Mouse (Mus musculus): Measurements from ENCODE around the gene Grk6. TPM values are rescaled to one million over a fixed set of nuclear protein-coding genes. Genes with fewer than 3 reads are reported as not detected.

Gene Grk6
- 20.3 and 24.0 TPM in 2 replicates for polyA plus RNA-seq (2015; fragmentation: Nextera tagmentation; extraction: Ambion mirVana)

DNA sequence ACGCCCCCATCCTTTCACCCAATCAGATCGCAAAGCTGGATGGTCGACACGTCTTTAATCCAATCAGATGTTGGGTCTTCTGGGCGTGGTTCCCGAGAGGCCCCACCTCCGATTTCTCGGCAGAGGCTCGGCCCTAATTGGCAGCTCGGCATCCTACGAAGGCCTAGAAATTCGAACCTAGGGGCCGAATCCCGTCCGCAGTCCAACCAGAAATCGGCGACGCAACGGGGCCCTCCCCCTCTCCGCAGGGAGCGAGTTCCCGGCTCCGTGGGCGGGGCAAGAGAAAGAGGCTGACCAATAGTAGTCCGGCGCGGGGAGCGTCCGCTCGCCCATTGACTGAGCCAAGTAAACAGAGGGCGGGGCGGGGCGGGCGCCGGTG lies at the start of gene Grk6:
TSS of gene Grk6 (plus strand) at position 136 of the 379 bp plus-strand sequence.

DNA sequence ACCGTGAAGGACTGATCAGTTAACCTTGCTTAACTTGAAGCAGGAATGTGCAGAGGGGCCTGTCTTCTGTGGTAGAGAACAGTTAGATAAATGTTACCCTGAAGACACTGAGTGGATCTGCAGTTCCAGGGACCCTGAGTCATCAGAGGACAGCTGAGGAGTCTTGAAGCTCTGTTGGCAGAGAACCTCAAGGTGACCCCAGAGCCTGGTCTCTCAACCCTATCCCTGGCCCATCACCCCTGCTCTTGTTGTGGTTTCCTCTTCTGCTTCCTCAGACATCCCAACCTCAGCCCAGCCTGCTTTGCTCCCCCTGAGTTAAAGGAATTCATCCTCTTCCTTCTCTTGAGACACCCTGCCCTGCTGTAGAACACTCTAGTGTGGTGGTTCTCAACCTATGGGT lies 46.8 kb upstream of the Grk6 start, which contains the start of gene Slc34a1:
TSS of gene Slc34a1 (plus strand) at position 100 of the 400 bp plus-strand sequence.

DNA sequence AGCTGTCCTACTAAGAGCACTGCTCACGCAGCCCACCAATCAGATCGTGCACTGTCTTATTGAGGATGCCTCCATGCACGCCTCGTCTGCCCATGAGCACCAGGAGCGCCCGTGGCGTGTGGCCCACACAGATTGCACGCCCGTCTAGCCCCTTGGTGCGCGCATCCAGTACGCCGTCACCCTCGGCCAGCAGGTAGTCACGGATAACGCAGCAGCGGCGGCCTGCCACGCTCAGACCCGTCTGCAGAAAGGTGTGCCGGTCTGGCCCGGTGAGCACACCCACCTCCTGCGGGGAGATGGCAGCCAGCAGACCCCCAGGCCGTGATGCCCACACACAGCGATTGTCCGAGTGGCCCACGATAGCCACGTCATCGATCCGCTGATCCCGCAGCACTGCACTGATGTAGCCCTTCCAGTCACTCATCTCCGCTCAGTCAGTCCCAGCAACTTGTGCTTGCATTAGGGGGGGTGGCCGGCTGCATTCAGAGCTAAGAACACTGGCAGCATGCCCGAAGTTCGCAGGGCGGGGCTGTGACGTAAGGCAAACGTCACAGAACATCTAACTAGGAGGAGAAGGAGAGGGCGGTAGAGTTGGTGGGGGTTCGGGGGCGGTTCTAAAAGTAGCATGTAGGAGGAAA lies 30.0 kb upstream of the Grk6 start, which contains the start of gene Pfn3:
TSS of gene Pfn3 (minus strand) at position 490 of the 638 bp plus-strand sequence.

DNA sequence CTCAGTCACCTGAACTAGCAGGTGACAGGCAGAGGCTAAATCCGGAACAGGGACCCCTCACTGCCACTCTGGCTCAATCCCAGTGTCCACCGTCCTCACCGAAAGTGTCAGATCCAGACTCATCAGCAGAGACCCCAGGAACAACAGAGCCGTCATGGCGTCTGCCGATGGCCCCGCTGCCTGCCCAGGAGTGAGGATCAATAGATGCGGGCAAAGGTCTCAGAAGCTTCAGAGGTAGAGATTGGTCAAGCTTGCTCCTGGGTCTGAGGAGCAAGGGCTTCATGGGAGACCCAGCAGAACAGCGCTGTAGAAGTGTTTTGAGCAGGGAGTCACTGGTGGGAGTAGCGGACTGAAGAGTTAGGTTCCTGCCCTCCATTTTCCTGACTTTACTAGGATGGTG lies 18.3 kb upstream of the Grk6 start, which contains the start of gene F12:
TSS of gene F12 (minus strand) at position 181 of the 400 bp plus-strand sequence.

DNA sequence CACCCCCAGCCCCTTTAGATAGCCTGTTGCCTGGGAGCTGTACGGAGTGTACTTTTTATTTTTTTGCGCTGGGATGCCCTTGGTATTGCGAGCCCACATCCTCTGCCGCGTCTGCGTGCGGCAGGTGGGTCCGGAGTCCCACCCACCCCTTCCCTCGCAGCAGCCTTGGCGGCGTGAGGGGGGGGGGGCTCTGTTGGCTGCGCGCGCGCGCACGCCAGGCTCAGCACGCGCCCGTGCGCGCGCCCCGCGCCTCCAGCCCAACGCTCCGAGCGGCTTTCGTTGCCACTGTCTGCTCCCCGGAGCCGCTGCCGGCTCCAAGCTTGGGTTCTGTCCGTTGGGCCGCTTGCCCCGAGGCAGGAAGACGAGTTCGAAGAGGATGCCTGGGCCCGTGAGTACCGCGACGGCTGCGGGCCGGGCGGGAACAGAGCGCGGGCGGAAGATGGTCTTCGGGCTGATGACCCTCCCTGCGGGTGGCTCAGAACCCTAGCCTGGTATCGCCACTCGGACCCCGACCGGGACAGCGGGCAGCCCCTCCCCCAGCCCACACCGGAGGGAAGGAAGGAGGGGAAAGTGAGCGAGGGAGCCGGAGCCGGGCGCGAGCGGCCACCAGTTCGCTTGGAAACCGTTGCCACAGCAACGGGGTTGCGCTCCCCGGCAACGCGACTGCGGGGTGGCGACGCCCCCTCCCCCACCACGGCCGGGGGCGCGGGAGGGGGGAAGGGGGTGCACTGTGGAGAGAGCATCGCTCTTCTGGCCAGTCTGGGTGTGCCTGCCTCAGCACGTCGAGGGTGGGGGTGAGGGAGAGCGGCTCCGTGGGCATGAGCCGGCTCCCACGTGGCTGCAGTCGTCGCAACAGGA lies 19.4 kb downstream of the Grk6 start, which contains the start of gene Prr7:
TSS of gene Prr7 (plus strand) at position 241 of the 858 bp plus-strand sequence.

DNA sequence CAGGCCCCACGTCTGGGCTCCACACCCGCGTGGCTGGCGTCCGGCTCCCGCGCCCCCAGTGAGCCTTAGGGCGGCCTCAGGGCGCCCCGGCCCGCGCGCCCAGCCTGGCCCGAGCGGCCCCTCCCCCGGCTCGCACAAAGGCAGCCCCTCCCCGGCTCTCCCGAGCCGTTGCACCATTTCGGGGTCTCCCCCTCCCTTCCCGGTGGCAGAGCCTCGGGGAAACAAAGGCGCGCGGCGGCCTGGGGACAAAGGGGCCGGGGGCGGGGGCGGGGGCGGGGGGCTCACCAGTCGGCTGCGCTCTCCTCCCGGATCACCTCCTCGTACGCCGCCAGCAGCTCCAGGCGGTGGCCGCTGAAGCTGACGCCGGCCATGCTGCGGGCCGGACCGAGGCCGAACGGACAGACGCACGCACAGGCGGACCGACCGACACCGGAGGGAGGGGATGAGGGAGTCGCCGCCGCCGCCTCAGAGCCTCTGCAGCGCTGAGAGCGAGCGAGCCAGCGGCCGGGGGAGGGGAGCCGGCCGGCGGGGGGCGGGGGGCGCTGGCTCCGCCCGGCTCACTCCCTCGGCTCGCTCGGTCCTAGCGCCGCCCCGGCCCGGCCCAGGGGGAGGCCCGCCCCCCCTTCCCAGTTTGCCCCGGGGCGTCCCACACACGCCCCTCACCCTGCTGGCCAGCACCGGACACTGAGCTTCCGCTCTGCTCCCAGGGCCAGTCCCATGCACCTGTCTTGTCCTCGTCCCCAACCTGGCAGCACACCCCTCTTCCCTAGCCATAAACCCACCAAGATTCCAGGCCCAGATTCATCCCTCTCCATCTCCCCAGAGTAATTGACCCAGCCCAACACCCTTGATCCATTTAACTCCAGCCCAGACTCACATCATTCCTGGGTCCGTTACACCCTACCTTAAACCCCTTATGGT lies 43.0 kb downstream of the Grk6 start, which contains the start of gene Dbn1:
TSS of gene Dbn1 (minus strand) at position 534 of the 921 bp plus-strand sequence.

Small RNAs within 50 kb of the gene (microRNA-seq; reads per million reads assigned to microRNA genes)
- gene Mir6943 (ENCODE audit: borderline replicate concordance, insufficient number of aligned reads) (not detected), gene Mir6944 (ENCODE audit: borderline replicate concordance, insufficient number of aligned reads) (4.6 reads per million, percentile 5 among the genes with 10 or more reads in this experiment), gene Mir6945 (ENCODE audit: borderline replicate concordance, insufficient number of aligned reads) (1.4 reads per million)

Other genes starting within 250 kb of the Grk6 start
- 42.4 and 67.5 TPM in 2 replicates for gene Nsd1, start 235.3 kb upstream of the Grk6 start, polyA plus RNA-seq (2015; fragmentation: Nextera tagmentation; extraction: Ambion mirVana)
- gene Prelid1, start 124.6 kb upstream of the Grk6 start, polyA plus RNA-seq (2015; fragmentation: Nextera tagmentation; extraction: Ambion mirVana) = 230 and 264 TPM in 2 replicates
- gene Rab24, start 123.1 kb upstream of the Grk6 start, polyA plus RNA-seq (2015; fragmentation: Nextera tagmentation; extraction: Ambion mirVana) = 89.1 and 126 TPM in 2 replicates
- gene Mxd3, start 115.2 kb upstream of the Grk6 start, polyA plus RNA-seq (2015; fragmentation: Nextera tagmentation; extraction: Ambion mirVana) = 10.8 and 18.6 TPM in 2 replicates
- gene Lman2, start 82.3 kb upstream of the Grk6 start, polyA plus RNA-seq (2015; fragmentation: Nextera tagmentation; extraction: Ambion mirVana) = 58.9 and 82.5 TPM in 2 replicates
- gene Rgs14, start 75.3 kb upstream of the Grk6 start, polyA plus RNA-seq (2015; fragmentation: Nextera tagmentation; extraction: Ambion mirVana) = 1.2 and 1.3 TPM in 2 replicates
- 1.5 and 1.8 TPM in 2 replicates for gene Slc34a1, start 46.9 kb upstream of the Grk6 start, polyA plus RNA-seq (2015; fragmentation: Nextera tagmentation; extraction: Ambion mirVana)
- gene Pfn3, start 29.8 kb upstream of the Grk6 start, polyA plus RNA-seq (2015; fragmentation: Nextera tagmentation; extraction: Ambion mirVana) = not detected in 2 replicates
- gene F12, start 18.3 kb upstream of the Grk6 start, polyA plus RNA-seq (2015; fragmentation: Nextera tagmentation; extraction: Ambion mirVana) = 8.7 and 12.2 TPM in 2 replicates
- 1.0 and 1.1 TPM in 2 replicates for gene Prr7, start 19.2 kb downstream of the Grk6 start, polyA plus RNA-seq (2015; fragmentation: Nextera tagmentation; extraction: Ambion mirVana)
- 66.4 and 97.2 TPM in 2 replicates for gene Dbn1, start 43.0 kb downstream of the Grk6 start, polyA plus RNA-seq (2015; fragmentation: Nextera tagmentation; extraction: Ambion mirVana)
- 72.4 and 78.9 TPM in 2 replicates for gene Pdlim7, start 68.6 kb downstream of the Grk6 start, polyA plus RNA-seq (2015; fragmentation: Nextera tagmentation; extraction: Ambion mirVana)
- gene Dok3, start 84.2 kb downstream of the Grk6 start, polyA plus RNA-seq (2015; fragmentation: Nextera tagmentation; extraction: Ambion mirVana) = 2.8 and 2.9 TPM in 2 replicates
- gene Ddx41, start 91.6 kb downstream of the Grk6 start, polyA plus RNA-seq (2015; fragmentation: Nextera tagmentation; extraction: Ambion mirVana) = 39.5 and 45.1 TPM in 2 replicates
- 17.9 and 21.7 TPM in 2 replicates for gene Fam193b, start 126.0 kb downstream of the Grk6 start, polyA plus RNA-seq (2015; fragmentation: Nextera tagmentation; extraction: Ambion mirVana)
- 89.2 and 133 TPM in 2 replicates for gene Tmed9, start 128.7 kb downstream of the Grk6 start, polyA plus RNA-seq (2015; fragmentation: Nextera tagmentation; extraction: Ambion mirVana)
- gene B4galt7, start 154.8 kb downstream of the Grk6 start, polyA plus RNA-seq (2015; fragmentation: Nextera tagmentation; extraction: Ambion mirVana) = 20.5 and 21.5 TPM in 2 replicates
- gene Caml, start 177.9 kb downstream of the Grk6 start, polyA plus RNA-seq (2015; fragmentation: Nextera tagmentation; extraction: Ambion mirVana) = 62.8 and 62.9 TPM in 2 replicates
- gene Ddx46, start 190.0 kb downstream of the Grk6 start, polyA plus RNA-seq (2015; fragmentation: Nextera tagmentation; extraction: Ambion mirVana) = 13.0 and 17.6 TPM in 2 replicates
- 29.4 and 31.3 TPM in 2 replicates for gene B230219D22Rik, start 248.1 kb downstream of the Grk6 start, polyA plus RNA-seq (2015; fragmentation: Nextera tagmentation; extraction: Ambion mirVana)

Measured in adrenal gland, postnatal 0 days (tissue).